27 mouse cellular contexts compared by ENCODE assay signal in the genomic region with DNA sequence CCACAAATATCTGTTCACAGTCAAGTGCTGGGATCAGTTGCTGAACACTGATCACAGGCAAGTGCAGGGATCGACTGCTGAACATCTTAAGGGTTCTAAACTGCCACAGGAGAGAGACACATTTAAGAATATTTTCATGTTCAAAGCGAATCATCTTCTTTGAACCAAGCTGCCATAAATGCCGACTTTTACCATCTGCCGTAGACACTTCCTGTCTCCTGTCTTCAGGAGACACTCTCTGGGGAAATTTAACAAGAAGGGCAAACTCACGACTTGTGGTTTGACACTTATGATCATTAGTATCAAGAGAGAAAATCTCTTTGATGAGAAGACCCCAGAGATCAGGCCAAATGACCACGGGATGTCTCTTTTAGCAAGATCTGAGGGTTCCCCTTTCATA. TPM values are rescaled to one million over a fixed set of nuclear protein-coding genes. Genes with fewer than 3 reads are reported as not detected.
DNase-seq lines count a peak whose midpoint lies in the region; ATAC-seq and TF ChIP-seq lines count a peak whose summit lies in the region.
"Had no signal": no experiment of that assay in that cellular context is flagged by ENCODE, and none has a peak within 500 bp of the region (broad histone marks: within the 10 kb centered on the region; RNA-seq: fewer than 3 reads in every experiment).

No protein-coding gene starts in this region.

- H3K4me3 ChIP-seq in forebrain, embryonic 14.5 days (ENCODE audit: low read depth, low read length): no peak overlapping the region
- no peak overlapping the region for H3K4me3 ChIP-seq in forebrain, embryonic 12.5 days (replicated peaks)
- no peak overlapping the region for H3K4me3 ChIP-seq in thymus, adult 2 months (ENCODE audit: control insufficient read depth, insufficient read depth, low read length)
- H3K4me3 ChIP-seq: forebrain, embryonic 15.5 days; heart, embryonic 13.5 days; hindbrain, embryonic 10.5 days; hindbrain, embryonic 15.5 days; intestine, embryonic 15.5 days; limb, embryonic 12.5 days; liver, embryonic 15.5 days; lung, embryonic 15.5 days; neural tube, embryonic 12.5 days had no signal

- H3K27ac ChIP-seq in forebrain, embryonic 14.5 days (ENCODE audit: low read depth, low read length): no peak overlapping the region
- H3K27ac ChIP-seq in forebrain, embryonic 12.5 days: no peak overlapping the region
- H3K27ac ChIP-seq in thymus, adult 2 months (ENCODE audit: control insufficient read depth, insufficient read depth, low read length): no peak overlapping the region; the same call in 1 of the 2 replicates
- H3K27ac ChIP-seq: forebrain, embryonic 15.5 days; heart, embryonic 13.5 days; hindbrain, embryonic 10.5 days; hindbrain, embryonic 15.5 days; intestine, embryonic 15.5 days; limb, embryonic 12.5 days; liver, embryonic 15.5 days; lung, embryonic 15.5 days; neural tube, embryonic 12.5 days had no signal

- no peak for TF ChIP-seq POLR2A in thymus, adult 2 months (IDR thresholded peaks at IDR 0.05; ENCODE audit: control insufficient read depth, extremely low read depth, insufficient read depth, low read length, poor library complexity)

- no peaks in the 10 kb centered on the region for H3K9me3 ChIP-seq in forebrain, embryonic 14.5 days (replicated peaks; ENCODE audit: control insufficient read depth, low read length)
- no peaks in the 10 kb centered on the region for H3K9me3 ChIP-seq in forebrain, embryonic 12.5 days
- H3K9me3 ChIP-seq: forebrain, embryonic 15.5 days; heart, embryonic 13.5 days; hindbrain, embryonic 10.5 days; hindbrain, embryonic 15.5 days; intestine, embryonic 15.5 days; limb, embryonic 12.5 days; liver, embryonic 15.5 days; lung, embryonic 15.5 days; neural tube, embryonic 12.5 days had no signal

- H3K4me1 ChIP-seq in forebrain, embryonic 14.5 days (ENCODE audit: control insufficient read depth, insufficient read depth, low read length): no peaks in the 10 kb centered on the region
- H3K4me1 ChIP-seq in forebrain, embryonic 12.5 days: peaks cover 11% of the 10 kb centered on the region
- peaks cover 19% of the 10 kb centered on the region for H3K4me1 ChIP-seq in thymus, adult 2 months (replicated peaks; ENCODE audit: control insufficient read depth, insufficient read depth, low read length)
- H3K4me1 ChIP-seq: hindbrain, embryonic 15.5 days; intestine, embryonic 15.5 days; limb, embryonic 12.5 days; liver, embryonic 15.5 days; neural tube, embryonic 12.5 days had no signal

- no peak overlapping the region for H3K4me2 ChIP-seq in forebrain, embryonic 14.5 days (ENCODE audit: low read length)
- H3K4me2 ChIP-seq in forebrain, embryonic 12.5 days: no peak overlapping the region
- H3K4me2 ChIP-seq: forebrain, embryonic 15.5 days; heart, embryonic 13.5 days; hindbrain, embryonic 15.5 days; intestine, embryonic 15.5 days; limb, embryonic 12.5 days; liver, embryonic 15.5 days; lung, embryonic 15.5 days; midbrain, embryonic 11.5 days; neural tube, embryonic 12.5 days had no signal

- no peak for ATAC-seq in forebrain, embryonic 14.5 days
- ATAC-seq in forebrain, embryonic 12.5 days (ENCODE audit: low FRiP score): no peak
- peak; percentile 44 for ATAC-seq in CD4-positive, CD25-positive, alpha-beta regulatory T cell, adult 4 months
- ATAC-seq: forebrain, embryonic 15.5 days; intestine, embryonic 15.5 days; midbrain, embryonic 16.5 days had no signal

- WGBS in forebrain, embryonic 14.5 days: 85% methylated on average over 6 of the region's 6 CpGs
- 84% methylated on average over 6 of the region's 6 CpGs for WGBS in forebrain, embryonic 12.5 days
- 9% methylated on average over 6 of the region's 6 CpGs for WGBS in thymus, adult 2 months

- DNase-seq in forebrain, embryonic 14.5 days (ENCODE audit: low spot score): peak; percentile 16
- DNase-seq in thymus, adult 2 months: peak; percentile 13
- no peak for DNase-seq in thymus, postnatal 10 days (ENCODE audit: low spot score in 2 of 2)
- peak; percentile 53 for DNase-seq in naive thymus-derived CD4-positive, alpha-beta T cell, adult 2 months (ENCODE audit: low read depth)
- DNase-seq in testis, postnatal 14 days (ENCODE audit: low spot score): no peak
- DNase-seq in kidney, postnatal 14 days: no peak
- DNase-seq: adrenal gland, postnatal 36 days; cerebellum, adult 2 months; cerebellum, postnatal 14 days; heart, postnatal 14 days; kidney, adult 2 months; layer of hippocampus, adult 9-11 months; lung, postnatal 36 days; right cerebral cortex, postnatal 4 days had no signal

- H3K36me3 ChIP-seq in forebrain, embryonic 14.5 days (ENCODE audit: control insufficient read depth, insufficient read depth, low read length): no peaks in the 10 kb centered on the region
- no peaks in the 10 kb centered on the region for H3K36me3 ChIP-seq in forebrain, embryonic 12.5 days (replicated peaks)
- H3K36me3 ChIP-seq in thymus, adult 2 months (ENCODE audit: control insufficient read depth, insufficient read depth, low read length): no peaks in the 10 kb centered on the region
- H3K36me3 ChIP-seq: forebrain, embryonic 15.5 days; hindbrain, embryonic 15.5 days; intestine, embryonic 15.5 days; liver, embryonic 15.5 days; lung, embryonic 15.5 days; neural tube, embryonic 12.5 days had no signal

- no peak for TF ChIP-seq CTCF in thymus, adult 2 months (IDR thresholded peaks at IDR 0.05; ENCODE audit: borderline replicate concordance, control insufficient read depth, extremely low read depth, insufficient read depth, low read length, poor library complexity)

- H3K27me3 ChIP-seq in forebrain, embryonic 14.5 days (replicated peaks; ENCODE audit: control insufficient read depth, insufficient read depth, low read length): no peaks in the 10 kb centered on the region
- H3K27me3 ChIP-seq in forebrain, embryonic 12.5 days: no peaks in the 10 kb centered on the region
- no peaks in the 10 kb centered on the region for H3K27me3 ChIP-seq in thymus, adult 2 months (ENCODE audit: control insufficient read depth, insufficient read depth, low read length)
- H3K27me3 ChIP-seq: forebrain, embryonic 15.5 days; heart, embryonic 13.5 days; hindbrain, embryonic 15.5 days; intestine, embryonic 15.5 days; limb, embryonic 12.5 days; liver, embryonic 15.5 days; lung, embryonic 15.5 days; neural tube, embryonic 12.5 days had no signal

- no peak overlapping the region for H3K9ac ChIP-seq in forebrain, embryonic 14.5 days (ENCODE audit: low read length)
- H3K9ac ChIP-seq in forebrain, embryonic 12.5 days: no peak overlapping the region
- H3K9ac ChIP-seq: forebrain, embryonic 15.5 days; heart, embryonic 13.5 days; hindbrain, embryonic 15.5 days; intestine, embryonic 15.5 days; limb, embryonic 12.5 days; liver, embryonic 15.5 days; lung, embryonic 15.5 days; neural tube, embryonic 12.5 days had no signal

RNA-seq across cellular contexts. Expression of gene Gsdme, which starts 58.1 kb away (rescaled TPM):
- polyA plus RNA-seq in forebrain, embryonic 14.5 days (2014; fragmentation: Nextera tagmentation; extraction: Ambion mirVana): 58.3 and 74.7 TPM in 2 replicates
- polyA plus RNA-seq in forebrain, embryonic 12.5 days (2016; fragmentation: Nextera tagmentation; extraction: Ambion mirVana): 50.7 and 56.9 TPM in 2 replicates
- polyA plus RNA-seq in thymus, adult 2 months (2012; rRNA removed): 0.59 and 0.89 TPM in 2 replicates
- polyA plus RNA-seq in CD4-positive, CD25-positive, alpha-beta regulatory T cell, adult 4 months (2017; shearing (Covaris generic)): 10 to 100 TPM; 15.5 to 16.6 TPM

Comparison
In these comparisons a context has a peak if more than half of its experiments do, and no peak if none do; other contexts are left out.
1. DNase-seq: peak in forebrain, embryonic 14.5 days (single experiment), thymus, adult 2 months (single experiment) and naive thymus-derived CD4-positive, alpha-beta T cell, adult 2 months (single experiment); none in thymus, postnatal 10 days (0 of 2), testis, postnatal 14 days (single experiment) and kidney, postnatal 14 days (single experiment).